Mouse (Mus musculus): ENCODE measurements around the gene Lrp2. TPM values are rescaled to one million over a fixed set of nuclear protein-coding genes. Genes with fewer than 3 reads are reported as not detected.

Gene Lrp2
- total RNA-seq, 2 experiments from 2014 or later = 0.09 to 0.17 TPM

DNA sequence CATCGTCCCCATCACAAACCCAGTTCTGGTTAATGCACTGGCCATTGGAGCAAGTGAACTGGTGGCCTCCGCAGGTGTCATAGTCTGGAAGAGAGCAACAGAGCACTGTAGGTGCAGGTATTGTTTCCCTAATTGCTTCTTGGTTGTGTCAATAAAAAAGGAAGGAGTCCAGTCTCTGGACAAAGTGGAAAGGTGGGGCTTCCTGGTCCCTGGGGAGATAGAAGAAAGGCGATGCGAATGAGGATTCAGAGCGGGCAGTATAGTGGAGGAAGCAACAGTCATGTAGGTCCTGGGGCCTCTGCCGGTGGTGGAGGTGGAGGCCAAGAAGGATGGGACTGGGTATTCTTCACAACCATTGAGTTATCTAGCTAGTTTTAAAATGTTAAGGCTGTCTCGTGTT is 49.8 kb downstream of the Lrp2 start:
- intact Hi-C loops (cut with DNase I) = no loop called here
- no peak for DNase-seq (ENCODE audit: low spot score in 2 of 2)

DNA sequence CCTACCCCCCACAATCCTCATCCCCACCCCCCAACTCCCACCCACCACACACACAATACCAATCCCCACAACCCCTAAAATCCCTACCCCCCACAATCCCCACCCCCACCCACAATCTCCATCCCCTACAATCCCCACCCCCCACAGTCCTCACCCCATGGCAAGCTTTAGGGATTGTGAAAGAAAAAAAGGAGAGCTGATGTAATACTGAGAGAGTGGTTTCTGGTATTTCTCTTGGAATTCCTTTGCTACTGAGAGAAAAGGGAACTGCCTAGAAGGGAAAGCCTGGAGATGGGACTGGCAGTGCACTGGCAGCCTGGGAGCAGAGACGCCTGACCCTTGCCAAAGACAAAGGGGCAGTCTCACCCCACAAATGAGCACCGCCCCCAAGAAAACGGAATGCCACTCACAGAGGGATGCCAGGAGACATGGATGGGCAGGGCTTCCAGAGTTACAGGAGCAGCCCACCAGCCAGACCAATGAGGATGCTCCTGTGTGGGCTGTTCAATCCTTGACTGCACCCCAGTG is 54.3 kb downstream of the Lrp2 start:
- intact Hi-C loops (cut with DNase I) = no loop called here
- peak in 1 of 2 experiments; percentile 2 for DNase-seq (ENCODE audit: low spot score in 2 of 2)

DNA sequence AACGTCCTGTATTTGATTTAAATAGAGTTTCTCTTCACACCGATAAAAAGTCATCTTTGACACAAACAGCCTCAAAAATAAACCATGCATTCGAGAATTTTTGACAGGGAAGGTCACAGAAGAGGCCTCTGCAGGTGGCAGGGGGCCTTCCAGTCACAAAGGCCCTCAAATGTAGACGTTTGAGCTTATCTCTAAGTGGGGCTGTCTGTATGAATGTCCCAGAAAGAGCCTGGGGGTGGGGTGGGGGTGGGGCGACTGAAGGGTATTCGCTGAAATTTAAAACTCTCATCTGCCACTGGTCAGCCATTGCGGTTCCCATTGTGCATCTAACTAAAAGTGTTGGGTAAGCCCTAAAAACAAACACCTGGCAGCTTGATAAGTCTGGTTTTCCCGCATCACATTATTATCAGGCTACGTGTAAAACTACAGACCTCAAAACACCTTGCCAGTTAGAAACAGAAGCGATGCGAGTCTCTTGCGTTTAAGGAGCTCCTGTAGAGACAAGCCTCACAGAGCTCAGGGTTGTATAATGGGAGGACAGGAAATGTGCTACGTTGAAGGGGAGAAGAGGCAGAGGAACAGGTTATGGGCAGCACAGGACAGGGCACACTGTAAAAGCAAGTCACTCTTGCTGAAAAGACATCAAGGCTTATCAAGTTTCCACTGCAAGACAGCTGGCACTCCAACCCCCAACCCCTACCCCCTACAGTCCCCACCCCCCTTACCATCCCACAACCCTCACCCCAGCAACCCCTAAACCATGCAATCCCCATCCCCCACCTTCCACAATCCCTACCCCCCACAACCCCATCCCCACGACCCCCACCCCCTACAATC is 55.0 kb downstream of the Lrp2 start:
- DNase-seq (ENCODE audit: low spot score in 2 of 2) = no peak
- intact Hi-C loops (cut with DNase I) = no loop called here

DNA sequence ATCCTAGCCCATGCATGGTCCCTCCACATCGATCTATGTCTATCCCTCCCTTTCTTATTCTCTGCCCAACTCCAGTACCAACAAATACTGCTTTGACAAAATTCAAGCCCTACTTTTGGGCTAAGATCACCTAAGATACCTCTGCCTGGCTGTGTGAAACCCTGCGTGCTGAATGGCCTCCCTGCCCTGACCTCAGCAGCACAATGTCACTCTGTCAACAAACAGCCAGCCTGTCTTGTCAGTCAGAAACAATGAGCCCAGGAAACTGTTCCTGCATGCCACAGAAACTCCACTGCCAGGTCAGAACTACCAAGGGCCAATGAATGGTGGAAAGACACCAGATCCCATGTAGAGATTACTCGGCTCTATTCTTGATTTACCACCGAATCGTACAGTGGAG is 55.7 kb downstream of the Lrp2 start:
- DNase-seq (ENCODE audit: low spot score in 2 of 2) = no peak
- intact Hi-C loops (cut with DNase I) = no loop called here

DNA sequence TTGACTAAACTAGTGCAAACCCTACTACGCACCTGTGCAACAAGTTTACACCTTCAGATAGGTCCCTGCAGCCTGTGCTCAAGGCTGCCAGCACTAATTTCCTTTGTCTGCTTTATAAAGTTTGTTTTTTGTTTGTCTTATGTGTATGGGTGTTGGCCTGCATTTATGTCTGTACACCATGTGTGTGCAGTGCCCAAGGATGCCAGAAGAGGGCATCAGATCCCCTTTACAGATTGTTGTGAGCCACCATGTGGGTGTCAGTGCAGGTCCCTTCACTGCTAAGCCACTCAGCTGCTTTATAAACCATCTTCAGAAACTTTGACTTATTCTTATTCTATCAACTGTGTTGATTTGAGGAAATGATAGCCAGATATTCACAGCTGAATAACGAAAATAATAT is 65.6 kb downstream of the Lrp2 start:
- intact Hi-C loops (cut with DNase I) = no loop called here
- DNase-seq (ENCODE audit: low spot score in 2 of 2) = no peak

DNA sequence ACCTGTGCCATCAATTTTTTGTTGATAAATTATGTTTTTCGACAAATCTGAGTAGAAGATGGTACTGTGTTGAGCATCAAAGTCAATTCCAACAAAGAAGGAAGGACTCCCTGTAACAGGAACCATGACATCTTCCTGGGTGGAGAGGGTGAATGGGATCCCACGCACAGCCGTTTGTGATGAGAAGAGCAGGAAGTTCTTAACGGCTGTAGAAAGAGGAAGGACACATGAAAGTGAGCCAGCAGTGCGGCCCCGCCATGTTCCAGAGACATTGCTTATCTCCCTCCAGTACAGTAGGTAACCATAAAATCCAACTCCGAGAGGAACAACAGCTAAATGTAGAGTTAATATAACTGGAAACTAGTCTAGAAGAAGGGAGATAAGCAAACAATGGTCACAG is 67.6 kb downstream of the Lrp2 start:
- no peak for DNase-seq (ENCODE audit: low spot score in 2 of 2)
- intact Hi-C loops (cut with DNase I) = no loop called here

DNA sequence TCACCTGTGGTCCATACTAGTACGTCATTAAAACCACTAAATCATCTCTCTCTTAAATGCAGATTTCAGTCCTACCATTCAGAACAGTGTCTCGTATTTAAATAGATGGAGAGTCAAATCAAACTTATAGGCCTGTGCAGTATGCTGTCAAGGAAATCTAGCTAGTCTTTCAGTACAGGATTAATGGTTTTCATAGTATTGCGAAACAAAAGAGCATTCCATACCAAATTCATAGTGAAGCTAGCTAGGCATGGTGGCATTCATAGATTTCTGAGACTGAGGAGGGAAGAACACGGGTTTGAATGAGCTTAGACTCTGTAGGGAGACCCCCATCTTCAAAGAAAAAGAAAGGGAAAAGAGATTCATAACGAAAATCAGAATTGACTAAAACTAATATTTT is 74.1 kb downstream of the Lrp2 start:
- intact Hi-C loops (cut with DNase I) = no loop called here

DNA sequence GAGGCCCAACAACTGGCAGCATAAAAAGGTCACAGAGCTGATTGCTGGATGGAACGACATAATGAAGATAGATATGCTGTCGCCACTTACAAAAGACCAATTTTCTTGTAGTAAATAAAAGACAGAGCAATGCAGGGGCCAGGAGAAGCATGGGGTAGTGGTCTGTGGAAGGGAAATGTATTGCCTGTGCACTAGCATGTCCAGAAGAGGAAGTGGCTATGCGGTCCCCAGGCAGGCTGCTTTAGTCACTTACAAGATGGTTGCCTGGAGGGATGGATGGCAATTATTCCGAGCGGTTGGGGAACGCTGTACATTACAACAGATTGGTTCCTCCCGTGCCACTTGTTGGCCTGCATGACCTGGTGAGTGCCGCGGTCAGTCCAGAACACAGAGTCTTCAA is 85.5 kb downstream of the Lrp2 start:
- intact Hi-C loops (cut with DNase I) = no loop called here
- no peak for DNase-seq (ENCODE audit: low spot score in 2 of 2)

More for the DNA sequence above, 74.1 kb downstream of the Lrp2 start:
- no peak for DNase-seq (ENCODE audit: low spot score in 2 of 2)

DNA sequence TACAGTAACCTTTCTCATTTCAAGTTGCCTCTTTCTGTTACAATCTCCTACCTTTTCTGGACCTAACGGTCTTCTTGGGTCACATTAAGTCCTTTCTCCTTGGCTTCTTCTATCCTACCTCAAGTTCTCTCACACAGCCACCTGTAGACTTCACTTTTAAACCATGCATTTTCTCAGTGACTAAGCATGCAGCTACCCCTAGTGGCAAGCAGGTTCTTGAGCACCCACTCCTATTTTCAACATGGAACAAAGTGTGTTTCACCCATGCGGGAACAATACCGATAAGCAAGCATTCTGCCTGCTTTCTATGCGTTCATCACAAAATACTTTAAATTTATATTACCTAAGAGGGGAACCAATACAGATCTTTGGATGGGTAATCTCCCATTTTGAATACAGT is 92.7 kb downstream of the Lrp2 start:
- peak; percentile 20 to 37 for DNase-seq (ENCODE audit: low spot score in 2 of 2)
- intact Hi-C loops (cut with DNase I) = loop anchor here (5.0 kb wide), 1 partner anchor 711 kb away; no protein-coding TSS in a partner anchor

DNA sequence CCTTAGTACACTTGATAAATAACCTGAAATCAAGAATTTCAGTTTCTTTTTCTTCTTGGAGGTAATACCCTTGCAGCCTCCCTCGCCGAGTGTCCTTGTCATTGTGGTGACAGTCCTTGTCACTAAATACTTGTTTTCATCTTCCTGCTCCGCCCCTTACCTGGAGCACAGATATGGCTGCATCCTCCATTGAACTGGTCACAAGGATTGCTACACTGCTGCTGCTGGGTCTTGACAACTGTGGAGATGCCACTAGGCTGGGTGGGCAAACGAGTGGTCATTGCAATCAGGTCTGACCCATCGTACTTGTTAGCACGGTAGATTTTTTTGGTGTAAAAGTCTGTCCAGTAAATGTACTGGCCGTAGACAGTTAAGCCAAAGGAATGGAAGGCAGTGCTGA is 104.9 kb downstream of the Lrp2 start:
- intact Hi-C loops (cut with DNase I) = no loop called here
- DNase-seq (ENCODE audit: low spot score in 2 of 2) = no peak

DNA sequence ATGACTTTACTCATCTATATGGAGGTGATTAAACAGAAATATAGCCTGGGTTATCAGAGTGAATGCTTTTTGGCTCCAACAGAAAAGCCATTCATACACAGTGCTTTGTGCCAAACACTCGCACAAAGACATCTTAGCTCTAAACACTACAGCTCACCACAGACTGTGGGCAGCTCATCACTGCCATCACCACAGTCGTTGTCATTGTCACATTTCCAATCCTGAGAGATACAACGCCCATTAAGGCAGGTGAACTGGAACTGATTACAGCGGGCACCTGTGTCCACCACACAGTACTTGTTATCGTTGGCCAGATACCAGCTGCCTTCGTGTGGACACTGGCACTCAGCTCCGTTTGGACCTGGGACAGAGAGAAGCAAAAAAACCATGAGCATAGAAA is 106.0 kb downstream of the Lrp2 start:
- intact Hi-C loops (cut with DNase I) = no loop called here
- no peak for DNase-seq (ENCODE audit: low spot score in 2 of 2)

DNA sequence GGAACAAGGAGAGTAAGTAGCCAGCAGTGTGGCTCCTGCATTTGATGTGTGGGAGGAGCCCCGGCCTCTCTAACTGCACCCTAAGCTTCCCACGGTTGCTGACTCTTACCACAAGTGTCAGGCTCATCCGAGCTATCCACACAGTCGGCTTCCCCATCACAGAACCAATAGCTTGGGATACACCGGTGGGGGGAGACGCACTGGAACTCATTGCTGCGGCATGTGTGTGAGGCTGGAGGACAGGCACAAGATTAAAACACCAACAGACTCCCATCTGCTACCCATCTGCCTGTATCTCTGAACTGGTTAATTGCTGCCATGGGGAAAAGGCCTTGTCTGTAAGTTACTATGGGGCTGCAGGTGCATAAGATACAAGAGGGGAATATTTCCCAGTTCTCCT is 109.0 kb downstream of the Lrp2 start:
- intact Hi-C loops (cut with DNase I) = no loop called here
- no peak for DNase-seq (ENCODE audit: low spot score in 2 of 2)

DNA sequence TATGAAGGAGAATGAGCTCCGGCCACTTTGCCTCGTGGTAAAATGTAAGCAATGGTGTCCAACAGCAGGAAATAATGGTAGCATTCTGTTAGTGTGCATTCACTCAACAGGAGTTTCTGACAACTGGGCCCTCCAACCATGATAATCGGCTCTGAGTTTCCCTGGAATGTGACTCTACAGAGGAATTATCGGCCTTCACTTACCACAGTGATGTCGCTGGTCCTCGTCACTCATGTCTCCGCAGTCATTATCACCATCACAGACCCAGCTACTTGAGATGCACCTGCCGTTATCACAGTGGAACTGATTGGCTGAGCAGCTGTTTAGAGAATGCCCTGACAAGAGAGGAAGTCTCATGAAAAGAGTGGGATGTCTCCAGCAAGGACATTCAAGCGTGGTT is 110.7 kb downstream of the Lrp2 start:
- intact Hi-C loops (cut with DNase I) = no loop called here
- no peak for DNase-seq (ENCODE audit: low spot score in 2 of 2)

DNA sequence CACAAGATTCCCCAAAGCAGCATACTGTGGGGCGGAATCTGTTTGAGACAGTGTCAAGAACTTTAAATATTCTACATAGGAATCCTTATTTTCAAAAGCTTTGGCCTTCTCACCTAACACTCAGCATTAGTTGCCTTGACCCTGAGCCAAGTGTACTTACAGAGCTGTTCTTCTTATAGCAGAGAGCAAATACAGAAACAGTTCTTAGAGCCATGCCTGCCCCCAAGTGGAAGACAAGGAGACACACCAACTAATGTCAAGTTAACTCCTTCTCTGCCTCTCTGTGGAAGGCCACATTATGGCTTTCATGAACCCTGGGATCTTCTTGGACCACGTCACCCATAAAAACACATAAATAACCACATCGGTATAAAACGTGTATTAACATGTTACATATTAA is 114.0 kb downstream of the Lrp2 start:
- intact Hi-C loops (cut with DNase I) = no loop called here

DNA sequence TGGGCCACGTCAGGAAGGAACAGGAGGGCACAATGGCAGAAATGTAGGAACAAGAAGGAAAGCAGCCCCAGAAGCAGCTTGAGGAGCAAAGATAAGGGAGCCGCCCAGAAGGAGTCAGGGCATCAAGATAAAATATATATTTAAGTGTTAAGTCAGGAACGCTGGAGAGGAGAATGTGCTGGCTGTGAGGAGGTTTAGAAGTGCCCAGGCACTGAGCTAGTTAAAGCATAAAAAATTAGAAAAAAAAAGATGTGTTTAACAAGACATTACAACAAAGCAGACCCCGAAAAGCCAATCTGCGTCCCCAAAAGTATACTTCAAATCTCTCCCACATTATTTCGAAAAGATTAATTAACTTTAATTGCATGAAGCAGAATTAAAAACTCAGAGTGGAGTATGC is 122.3 kb downstream of the Lrp2 start:
- intact Hi-C loops (cut with DNase I) = no loop called here
- no peak for DNase-seq (ENCODE audit: low spot score in 2 of 2)

More for the DNA sequence above, 114.0 kb downstream of the Lrp2 start:
- peak; percentile 18 to 47 for DNase-seq (ENCODE audit: low spot score in 2 of 2)

DNA sequence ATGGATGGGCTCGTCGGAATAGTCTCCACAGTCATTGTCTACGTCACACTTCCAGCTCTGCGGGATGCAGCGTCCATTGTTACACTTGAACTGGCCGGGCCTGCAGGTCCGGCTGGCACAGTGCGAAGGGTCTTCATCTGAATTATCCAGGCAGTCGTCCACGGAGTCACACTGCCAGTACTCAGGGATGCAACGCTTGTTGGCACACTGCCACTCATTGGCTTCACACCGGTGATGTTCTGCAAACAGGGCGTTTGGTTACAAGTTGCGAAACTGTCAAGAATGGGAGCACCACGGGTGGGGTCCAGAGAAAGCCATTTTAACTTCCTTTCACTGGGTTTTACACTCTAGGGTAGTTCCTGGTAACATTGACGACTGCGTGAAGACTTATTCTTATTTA is 126.4 kb downstream of the Lrp2 start:
- DNase-seq (ENCODE audit: low spot score in 2 of 2) = no peak
- intact Hi-C loops (cut with DNase I) = no loop called here

DNA sequence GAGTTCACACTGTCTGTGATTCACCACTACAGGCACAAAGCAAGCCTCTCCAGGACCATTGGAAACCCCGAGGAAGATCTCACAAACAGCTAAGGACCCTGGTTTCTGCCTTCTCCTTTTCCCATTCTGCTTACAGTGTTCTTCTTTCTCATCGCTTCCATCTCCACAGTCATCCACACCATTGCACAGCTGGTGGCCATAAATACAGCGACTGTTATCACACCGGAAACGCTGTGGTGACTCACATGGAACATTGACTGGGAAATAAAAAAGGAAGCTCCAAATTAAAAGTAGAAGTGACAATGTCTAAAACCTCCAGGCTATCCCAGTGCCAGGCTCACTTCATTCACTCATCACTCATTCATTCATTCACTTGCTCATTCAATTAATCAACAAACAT is 134.7 kb downstream of the Lrp2 start:
- peak in 1 of 2 experiments; percentile 10 for DNase-seq (ENCODE audit: low spot score in 2 of 2)
- intact Hi-C loops (cut with DNase I) = no loop called here

DNA sequence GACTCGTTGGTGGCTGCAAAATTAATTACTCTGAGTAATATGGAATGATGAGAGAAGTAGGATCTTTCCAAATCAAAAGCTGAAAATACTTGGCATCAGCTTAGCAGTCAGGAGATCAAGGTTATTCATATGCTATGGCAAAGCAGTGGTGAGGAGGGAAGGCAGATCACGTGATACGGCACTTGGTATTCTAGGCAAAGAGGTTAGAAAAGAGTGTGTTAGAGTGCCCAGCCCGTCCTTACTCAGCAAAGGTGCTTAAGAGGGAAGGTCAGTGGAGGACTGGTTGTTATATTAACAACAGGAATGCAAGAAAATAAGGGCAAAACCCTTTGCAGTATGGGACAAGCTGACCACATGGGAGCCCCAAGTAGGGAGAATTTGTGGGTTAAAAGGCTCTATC is 137.3 kb downstream of the Lrp2 start:
- intact Hi-C loops (cut with DNase I) = no loop called here
- no peak for DNase-seq (ENCODE audit: low spot score in 2 of 2)

DNA sequence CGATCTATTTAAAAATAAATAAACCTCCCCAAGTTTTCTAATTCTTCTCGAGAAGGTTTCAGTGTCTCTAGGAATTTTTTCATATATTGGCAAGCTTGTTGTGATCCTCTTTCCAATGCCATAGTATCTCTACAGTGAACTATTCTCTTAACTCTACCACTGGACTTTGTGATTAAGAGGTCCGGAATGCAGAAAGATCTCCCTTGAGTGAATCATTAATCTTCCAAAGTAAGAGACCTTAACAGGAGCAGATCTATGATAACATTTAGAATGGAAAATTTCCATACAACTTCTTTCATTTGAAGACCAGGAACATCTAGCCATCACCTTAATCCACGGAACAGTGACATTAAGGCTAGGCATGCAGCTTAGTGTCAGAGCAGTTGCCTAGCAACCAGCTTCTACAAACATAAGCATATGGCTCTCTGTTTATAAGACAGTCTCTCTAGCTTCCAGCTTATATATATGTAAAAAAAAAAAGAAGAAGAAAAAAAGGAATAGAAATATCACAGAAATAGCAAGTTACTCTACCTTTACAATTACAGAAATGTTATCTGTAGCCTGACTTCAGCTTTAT is 139.9 kb downstream of the Lrp2 start:
- intact Hi-C loops (cut with DNase I) = no loop called here
- peak; percentile 10 to 32 for DNase-seq (ENCODE audit: low spot score in 2 of 2)

DNA sequence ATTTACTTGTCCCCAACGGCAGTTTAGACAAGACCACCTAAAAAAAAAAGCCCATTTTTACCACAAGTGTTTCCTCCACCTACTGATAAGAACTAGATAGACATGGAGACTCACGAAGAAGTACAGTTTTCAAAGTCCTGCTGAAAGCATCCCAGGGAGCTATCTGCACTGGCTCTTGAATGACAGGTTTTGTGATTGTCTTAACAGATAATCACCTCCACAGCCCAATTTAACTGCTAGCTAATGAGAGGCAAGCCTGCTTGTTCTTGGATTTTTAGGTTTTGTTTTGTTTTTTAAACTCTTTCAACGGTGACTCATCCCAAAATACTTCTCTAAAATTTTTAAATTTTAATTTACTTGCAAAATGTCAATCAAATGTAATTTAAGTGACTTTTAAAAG is 144.2 kb downstream of the Lrp2 start:
- no peak for DNase-seq (ENCODE audit: low spot score in 2 of 2)
- intact Hi-C loops (cut with DNase I) = no loop called here

DNA sequence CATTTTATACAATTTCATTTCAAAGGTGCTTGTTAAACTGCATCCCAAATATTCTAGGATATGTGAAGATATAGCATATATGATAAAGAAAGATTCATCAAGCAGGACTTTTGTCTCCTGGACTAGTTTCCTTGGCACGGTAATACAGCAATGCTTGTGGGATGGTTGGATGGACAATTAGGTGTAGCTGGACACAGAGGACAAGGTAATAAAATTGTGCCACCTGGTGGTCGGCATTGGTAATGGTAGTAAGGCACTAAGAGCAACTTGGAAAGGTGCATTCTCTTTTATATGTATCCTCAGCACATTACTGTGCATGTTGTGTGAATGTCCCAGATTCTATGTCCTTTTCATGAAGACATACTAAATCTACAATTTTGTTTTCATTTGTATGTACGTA is 157.7 kb downstream of the Lrp2 start:
- intact Hi-C loops (cut with DNase I) = loop anchor here (5.0 kb wide), 3 partner anchors 151 to 866 kb away; no protein-coding TSS in a partner anchor
- peak; percentile 59 to 83 for DNase-seq (ENCODE audit: low spot score in 2 of 2)
